Mouse (Mus musculus) spleen, postnatal 10 days (tissue): ENCODE measurements around the gene Tep1.

Experiments
- DNase-seq, 2 experiments: peaks; one replicate each; pipeline ENCODE4 v3.0.0; 2021 to 2022; ENCODE audit warnings: low spot score in 2 of 2

The Tep1 gene

GRCm38 (mm10) chr14:50795965-50796364, 74.4 kb downstream of the Tep1 start:
- no peak for DNase-seq

- DNase-seq, result no peak
These were observed 75.0 kb downstream of the Tep1 start for GRCm38 (mm10) chr14:50795261-50795935.

GRCm38 (mm10) chr14:50788157-50788556, 82.2 kb downstream of the Tep1 start:
- no peak for DNase-seq

- DNase-seq, result peak; percentile 96
These were observed 85.1 kb downstream of the Tep1 start, which contains the start of gene Ttc5 for GRCm38 (mm10) chr14:50785251-50785637. TSS of gene Ttc5 (minus strand) at chr14:50785519.

- DNase-seq, result peak in 1 of 2 experiments; percentile 43
These were observed 85.7 kb downstream of the Tep1 start for GRCm38 (mm10) chr14:50784391-50785250.

- no peak for DNase-seq
These were observed 88.2 kb downstream of the Tep1 start for GRCm38 (mm10) chr14:50782166-50782565.
